Mouse (Mus musculus) limb, embryonic 14.5 days (tissue): Measurements from ENCODE around the gene Chchd6. TPM values are rescaled to one million over a fixed set of nuclear protein-coding genes. Genes with fewer than 3 reads are reported as not detected.
A peak's percentile ranks its signal among the peaks of the same experiment; 100 is the strongest.

Experiments used
- ATAC-seq: fragments of 200-750 bp; cut with Nextera tagmentation; 2 replicates; pipeline ENCODE4 v1.8.0; 2017; ENCODE audit warnings: low read depth, moderate number of reproducible peaks, moderate TSS enrichment; ENCODE audit not compliant: low FRiP score
- DNase-seq: peaks from one replicate; pipeline ENCODE4 v3.0.0-alpha.2; 2015; ENCODE audit warnings: low spot score
- H3K27ac ChIP-seq: fragments of 300-500 bp; sonication (generic); replicated peaks from 2 replicates; pipeline ENCODE4 v1.5.1; 2014; ENCODE audit warnings: low read depth, mild to moderate bottlenecking, low read length, moderate library complexity, mixed read lengths
- H3K27me3 ChIP-seq: fragments of 300-500 bp; sonication (generic); 2 replicates; pipeline ENCODE4 v1.6.1; 2014; ENCODE audit warnings: low read length, mixed read lengths; ENCODE audit not compliant: control insufficient read depth, insufficient read depth
- H3K36me3 ChIP-seq: fragments of 300-500 bp; sonication (generic); 2 replicates; pipeline ENCODE4 v1.6.1; 2014; ENCODE audit warnings: mild to moderate bottlenecking, low read length, moderate library complexity, mixed read lengths; ENCODE audit not compliant: control insufficient read depth, insufficient read depth
- H3K4me1 ChIP-seq: fragments of 300-500 bp; sonication (generic); 2 replicates; pipeline ENCODE4 v1.6.1; 2014; ENCODE audit warnings: antibody characterized with exemption, low read length, mixed read lengths; ENCODE audit not compliant: control insufficient read depth, insufficient read depth
- H3K4me2 ChIP-seq: fragments of 300-500 bp; sonication (generic); replicated peaks from 2 replicates; pipeline ENCODE4 v1.6.1; 2014; ENCODE audit warnings: low read depth, mild to moderate bottlenecking, low read length, moderate library complexity; ENCODE audit not compliant: severe bottlenecking
- H3K4me3 ChIP-seq: fragments of 300-500 bp; sonication (generic); replicated peaks from 2 replicates; pipeline ENCODE4 v1.5.1; 2014; ENCODE audit warnings: low read length
- H3K9ac ChIP-seq: fragments of 300-500 bp; sonication (generic); 2 replicates; pipeline ENCODE4 v1.6.1; 2014; ENCODE audit warnings: mild to moderate bottlenecking, low read depth, low read length, moderate library complexity; ENCODE audit not compliant: severe bottlenecking
- H3K9me3 ChIP-seq: fragments of 300-500 bp; sonication (generic); 2 replicates; pipeline ENCODE4 v1.6.1; 2016; ENCODE audit warnings: low read length; ENCODE audit not compliant: control insufficient read depth
- POLR2A ChIP-seq: fragments of 200-500 bp; IDR thresholded peaks from 2 replicates; pipeline ENCODE4 v1.8.0; 2012; ENCODE audit warnings: inconsistent platforms, mild to moderate bottlenecking, moderate library complexity, borderline replicate concordance; ENCODE audit not compliant: insufficient read depth, insufficient read length; ENCODE audit errors: extremely low read depth
- WGBS: fragments of 180-500 bp; shearing (Covaris S2); extraction: QIAGEN DNeasy Blood & Tissue Kit; methylation state at CpG from one replicate; pipeline ENCODE4 v1.1.7; 2014; 5-methylcytosine and 5-hydroxymethylcytosine counted together
- polyA plus RNA-seq, 2 experiments: library from polyadenylated mRNA; depleted of rRNA in 1 of 2; stranded (reverse) in 1 of 2; unstranded in 1 of 2; fragments of >200 nt; fragmentation: Nextera tagmentation in 1 of 2; extraction: Ambion mirVana in 1 of 2; gene quantifications; 2 replicates each; pipeline versions ENCODE4 v1.2.1 to v1.2.3; 2012 to 2014

Gene Chchd6
- polyA plus RNA-seq, 2 experiments, result 40.6 to 55.9 TPM

DNA sequence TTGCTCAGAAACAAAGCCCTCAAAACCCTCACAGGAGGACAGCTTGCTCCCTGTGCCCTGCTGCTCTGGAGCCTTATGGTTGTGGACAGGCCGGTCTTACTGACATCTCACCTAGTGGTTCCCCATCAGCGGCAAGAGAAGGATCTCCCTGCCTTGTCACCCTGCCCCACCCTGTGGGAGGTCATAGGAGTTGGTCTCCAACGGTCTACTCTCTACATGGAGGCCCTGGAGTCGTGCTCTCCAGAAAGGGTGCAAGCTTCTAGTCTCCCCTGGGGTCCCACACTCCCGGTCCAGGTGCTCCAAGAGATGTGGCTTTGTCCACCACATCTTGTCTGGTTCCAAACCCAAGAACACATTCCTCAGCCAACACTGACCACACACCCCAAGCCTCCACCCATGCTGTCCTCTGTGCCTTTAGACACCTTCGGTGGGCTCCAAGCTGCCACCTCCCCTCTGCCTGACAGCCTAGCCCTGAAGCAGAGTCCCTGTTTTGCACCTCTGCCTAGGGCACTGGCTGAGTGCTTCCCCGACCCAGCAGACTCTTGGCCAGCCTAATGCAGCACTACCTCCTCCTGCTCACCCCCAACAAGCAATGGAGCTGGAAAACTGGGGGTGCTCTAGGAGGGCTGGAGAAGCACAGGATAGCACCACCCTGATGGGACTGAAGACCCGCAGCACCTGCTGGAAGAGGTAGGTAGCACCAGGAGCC is 234.6 kb downstream of the Chchd6 start:
- H3K27me3 ChIP-seq, result no peaks in the 10 kb centered on the region
- ATAC-seq (no peak), DNase-seq (no peak)
- H3K27ac ChIP-seq, result no peak overlapping the region
- H3K9me3 ChIP-seq, result no peaks in the 10 kb centered on the region
- H3K4me2 ChIP-seq, result peak overlapping the region; percentile 83
- peaks cover 28% of the 10 kb centered on the region for H3K4me1 ChIP-seq
- 42% methylated on average over 8 of the region's 8 CpGs for WGBS
- TF ChIP-seq POLR2A, result no peak
- H3K36me3 ChIP-seq, result peaks cover 13% of the 10 kb centered on the region
- peak overlapping the region; percentile 96 for H3K4me3 ChIP-seq
- peak overlapping the region; percentile 97 for H3K9ac ChIP-seq

DNA sequence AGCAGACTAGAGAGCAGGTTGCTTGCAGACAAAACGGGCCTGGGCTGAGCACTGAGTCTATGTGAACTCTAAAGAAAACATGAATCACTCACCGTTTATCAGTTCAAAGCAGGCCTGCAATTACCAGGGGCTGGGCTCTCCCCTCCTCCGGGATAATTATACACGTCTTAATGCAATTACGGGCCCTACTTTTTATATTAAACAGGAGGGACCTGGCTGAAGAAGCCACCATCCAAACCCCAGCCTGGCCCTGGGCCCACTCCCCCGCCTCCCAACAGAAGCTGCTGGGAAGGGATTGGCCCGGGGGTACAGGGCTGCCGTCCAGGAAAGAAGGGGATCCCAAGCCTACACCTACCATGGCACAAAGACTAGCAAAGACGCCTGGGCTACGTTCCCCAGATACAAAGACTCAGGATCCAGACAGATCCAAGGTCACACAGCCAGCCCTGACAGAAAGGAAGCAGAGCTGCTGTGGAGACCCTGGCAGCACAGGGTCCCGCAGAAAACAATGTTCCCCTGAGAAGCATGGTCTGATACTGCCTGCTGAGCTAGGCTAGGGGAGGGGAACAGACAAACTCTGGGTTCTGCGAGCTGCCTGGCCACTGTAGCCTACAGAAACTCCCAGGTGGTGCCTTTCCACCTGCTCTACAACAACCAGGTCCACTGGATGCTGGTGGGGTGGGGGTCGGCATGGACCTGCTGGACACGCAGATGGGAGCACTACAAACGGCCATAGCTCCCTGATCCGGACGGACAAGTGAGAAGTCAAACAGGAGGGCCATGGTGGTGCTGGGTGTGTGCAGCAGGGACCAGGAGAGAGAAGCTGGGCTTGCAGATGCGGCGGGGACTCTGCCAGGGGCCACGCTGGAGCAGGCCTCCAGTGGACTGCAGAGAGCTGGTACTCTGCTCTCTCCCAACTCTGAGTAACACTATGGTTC is 235.4 kb downstream of the Chchd6 start:
- H3K36me3 ChIP-seq, result peaks cover 16% of the 10 kb centered on the region
- ATAC-seq, result no peak
- TF ChIP-seq POLR2A, result no peak
- H3K4me1 ChIP-seq, result peaks cover 28% of the 10 kb centered on the region
- H3K9me3 ChIP-seq, result no peaks in the 10 kb centered on the region
- 0 out of 2 replicates have a peak overlapping the region, but pooled peaks have one; percentile 22 for H3K27ac ChIP-seq
- peak overlapping the region; percentile 97 for H3K9ac ChIP-seq
- WGBS, result 40% methylated on average over 19 of the region's 20 CpGs
- no peaks in the 10 kb centered on the region for H3K27me3 ChIP-seq
- DNase-seq, result no peak
- H3K4me3 ChIP-seq, result no peak overlapping the region; the same call in 1 of the 2 replicates
- peak overlapping the region; percentile 83 for H3K4me2 ChIP-seq

DNA sequence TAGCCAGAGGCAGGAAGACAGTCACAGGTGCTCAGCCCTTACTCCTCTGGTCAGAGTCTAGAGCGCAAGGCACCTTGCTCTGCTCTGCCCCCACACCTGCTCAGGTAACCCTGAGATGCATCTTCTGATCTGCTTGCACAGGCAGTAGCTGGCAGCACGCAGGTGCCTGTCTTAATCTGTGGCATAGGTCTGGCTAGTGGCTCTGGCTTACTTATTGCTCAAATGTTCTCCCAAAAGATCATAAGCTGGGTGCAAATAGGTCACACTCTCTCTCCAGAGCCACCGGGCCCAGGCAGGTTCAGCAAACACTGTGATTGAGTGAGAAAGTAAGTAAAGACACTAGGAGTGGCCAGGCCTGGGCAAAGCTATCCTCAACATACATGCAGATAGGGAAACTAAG is 236.3 kb downstream of the Chchd6 start:
- Histone ChIP-seq H3K27me3 (no peaks in the 10 kb centered on the region), H3K27ac (no peak overlapping the region), H3K4me1 (peaks cover 28% of the 10 kb centered on the region), H3K9ac (no peak overlapping the region), H3K4me3 (no peak overlapping the region), H3K9me3 (no peaks in the 10 kb centered on the region), H3K4me2 (no peak overlapping the region), H3K36me3 (peaks cover 25% of the 10 kb centered on the region)
- WGBS, result 79% methylated on average over 3 of the region's 3 CpGs
- ATAC-seq, result no peak
- TF ChIP-seq POLR2A, result no peak
- DNase-seq, result no peak

DNA sequence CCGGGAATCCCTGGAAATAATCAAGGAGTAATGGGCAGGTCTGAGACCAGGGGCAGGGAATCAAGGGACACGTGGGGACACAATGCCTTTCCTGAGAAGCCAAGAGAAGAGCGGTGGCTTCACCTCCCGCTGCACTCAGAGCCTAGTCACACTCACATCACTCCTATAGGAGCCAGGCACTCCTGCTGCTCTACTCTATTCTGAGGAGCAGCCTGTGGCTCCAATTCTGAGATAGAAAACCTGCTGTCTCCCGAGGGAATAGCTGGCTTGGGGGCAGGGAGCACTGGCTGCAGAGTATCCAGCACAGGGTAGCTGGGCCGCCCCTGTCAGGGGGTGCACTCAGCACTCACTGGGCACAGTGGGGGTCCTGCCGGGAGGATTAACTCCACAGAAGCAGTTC is 239.8 kb downstream of the Chchd6 start:
- TF ChIP-seq POLR2A, result no peak
- no peak overlapping the region for H3K27ac ChIP-seq
- no peak for DNase-seq
- no peaks in the 10 kb centered on the region for H3K27me3 ChIP-seq
- no peak for ATAC-seq
- no peak overlapping the region for H3K9ac ChIP-seq
- peaks cover 40% of the 10 kb centered on the region for H3K36me3 ChIP-seq
- H3K4me1 ChIP-seq, result peaks cover 53% of the 10 kb centered on the region
- WGBS, result 52% methylated on average over 7 of the region's 7 CpGs
- H3K4me3 ChIP-seq, result no peak overlapping the region
- no peaks in the 10 kb centered on the region for H3K9me3 ChIP-seq
- no peak overlapping the region for H3K4me2 ChIP-seq

DNA sequence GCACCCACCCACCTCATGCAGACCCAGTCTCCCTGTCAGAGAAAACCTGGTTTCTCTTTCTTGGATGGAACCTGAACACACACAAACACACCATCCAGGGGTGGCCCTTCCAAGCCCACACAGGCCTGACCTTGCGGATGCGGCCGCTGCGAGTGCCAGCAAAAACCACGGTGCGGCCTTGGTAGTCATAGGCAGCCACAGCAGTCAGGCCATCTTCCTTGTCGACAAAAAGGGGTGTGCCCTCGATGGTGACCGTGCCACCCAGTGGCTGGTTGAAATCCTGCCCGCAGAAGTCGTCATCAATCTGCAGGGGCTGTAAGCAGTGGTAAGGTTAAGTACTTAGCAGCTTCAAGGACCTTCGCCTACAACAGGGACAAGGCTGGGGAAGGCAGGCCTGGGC is 240.7 kb downstream of the Chchd6 start:
- no peaks in the 10 kb centered on the region for H3K9me3 ChIP-seq
- no peak overlapping the region for H3K27ac ChIP-seq
- TF ChIP-seq POLR2A, result no peak
- H3K4me2 ChIP-seq, result no peak overlapping the region
- DNase-seq (no peak), ATAC-seq (no peak)
- peaks cover 47% of the 10 kb centered on the region for H3K36me3 ChIP-seq
- H3K4me1 ChIP-seq, result peaks cover 50% of the 10 kb centered on the region
- 87% methylated on average over 12 of the region's 12 CpGs for WGBS
- H3K4me3 ChIP-seq, result no peak overlapping the region
- H3K9ac ChIP-seq, result no peak overlapping the region
- no peaks in the 10 kb centered on the region for H3K27me3 ChIP-seq
